Mouse (Mus musculus) heart, embryonic 15.5 days (tissue): ENCODE measurements at regions not wholly inside any gene's neighbourhood (a gene's known extent, or its start where the extent isn't known, plus 50 kb on each side); places are given as distances from the start of the nearest gene placed in this dataset.

ENCODE experiments used
- ATAC-seq: fragments of 200-750 bp; cut with Nextera tagmentation; replicated peaks from 2 replicates; pipeline ENCODE4 v1.8.0; 2017; ENCODE audit warnings: low read depth, moderate TSS enrichment; ENCODE audit not compliant: insufficient number of reproducible peaks, insufficient read depth, low FRiP score
- H3K27ac ChIP-seq: fragments of 300-500 bp; sonication (generic); 2 replicates; pipeline ENCODE4 v1.5.1; 2015; ENCODE audit warnings: mild to moderate bottlenecking, inconsistent platforms
- H3K27me3 ChIP-seq: fragments of 300-500 bp; sonication (generic); 2 replicates; pipeline ENCODE4 v1.6.1; 2015; ENCODE audit warnings: inconsistent platforms
- H3K36me3 ChIP-seq: fragments of 300-500 bp; sonication (generic); 2 replicates; pipeline ENCODE4 v1.6.1; 2015; ENCODE audit warnings: mild to moderate bottlenecking, inconsistent platforms
- H3K4me1 ChIP-seq: fragments of 300-500 bp; sonication (generic); replicated peaks from 2 replicates; pipeline ENCODE4 v1.6.1; 2015; ENCODE audit warnings: inconsistent platforms
- H3K4me2 ChIP-seq: fragments of 300-500 bp; sonication (generic); 2 replicates; pipeline ENCODE4 v1.6.1; 2015; ENCODE audit warnings: inconsistent platforms, mild to moderate bottlenecking, moderate library complexity
- H3K4me3 ChIP-seq: fragments of 300-500 bp; sonication (generic); 2 replicates; pipeline ENCODE4 v1.5.1; 2015; ENCODE audit warnings: mild to moderate bottlenecking, inconsistent platforms
- H3K9ac ChIP-seq: fragments of 300-500 bp; sonication (generic); 2 replicates; pipeline ENCODE4 v1.6.1; 2015; ENCODE audit warnings: mild to moderate bottlenecking, inconsistent platforms
- H3K9me3 ChIP-seq: fragments of 300-500 bp; sonication (generic); replicated peaks from 2 replicates; pipeline ENCODE4 v1.6.1; 2016; ENCODE audit warnings: inconsistent platforms
- WGBS: fragments of 180-500 bp; shearing (Covaris S2); methylation state at CpG from one replicate; pipeline ENCODE4 v1.1.7; 2015; ENCODE audit warnings: mixed read lengths; 5-methylcytosine and 5-hydroxymethylcytosine counted together

GRCm38 (mm10) chr2:180396664-180397377 lies 59.2 kb upstream of the Slco4a1 start:
- no peak for ATAC-seq
- Histone ChIP-seq H3K9me3 (no peaks in the 10 kb centered on the region), H3K4me2 (no peak overlapping the region), H3K9ac (no peak overlapping the region), H3K36me3 (0 out of 2 replicates have a peak, but pooled peaks cover 4% of the 10 kb centered on the region), H3K27me3 (no peaks in the 10 kb centered on the region), H3K27ac (peak overlapping the region; percentile 57), H3K4me3 (no peak overlapping the region), H3K4me1 (peaks cover 79% of the 10 kb centered on the region)
- WGBS = 65% methylated on average over 4 of the region's 4 CpGs

GRCm38 (mm10) chr2:180396211-180396610 lies 59.8 kb upstream of the Slco4a1 start:
- Histone ChIP-seq H3K27ac (peak overlapping the region; percentile 57), H3K27me3 (no peaks in the 10 kb centered on the region)

GRCm38 (mm10) chr2:180395279-180396034 lies 60.6 kb upstream of the Slco4a1 start:
- Histone ChIP-seq H3K4me2 (no peak overlapping the region), H3K9me3 (no peaks in the 10 kb centered on the region), H3K4me1 (peaks cover 84% of the 10 kb centered on the region), H3K27ac (peak overlapping the region; percentile 88), H3K36me3 (0 out of 2 replicates have a peak, but pooled peaks cover 4% of the 10 kb centered on the region), H3K9ac (no peak overlapping the region), H3K4me3 (no peak overlapping the region), H3K27me3 (no peaks in the 10 kb centered on the region)
- no peak for ATAC-seq
- 28% methylated on average over 11 of the region's 11 CpGs for WGBS

More at GRCm38 (mm10) chr2:180396211-180396610, 59.8 kb upstream of the Slco4a1 start:
- no peak for ATAC-seq
- no peak overlapping the region for H3K9ac ChIP-seq
- no peaks in the 10 kb centered on the region for H3K9me3 ChIP-seq
- WGBS = 73% methylated on average over 3 of the region's 3 CpGs
- H3K4me1 ChIP-seq = peaks cover 81% of the 10 kb centered on the region
- H3K36me3 ChIP-seq = 0 out of 2 replicates have a peak, but pooled peaks cover 4% of the 10 kb centered on the region
- H3K4me3 ChIP-seq = no peak overlapping the region
- no peak overlapping the region for H3K4me2 ChIP-seq

GRCm38 (mm10) chr2:180392846-180393700 lies 58.6 kb upstream of the Gata5 start:
- Histone ChIP-seq H3K4me2 (peak overlapping the region; percentile 71), H3K27me3 (no peaks in the 10 kb centered on the region), H3K9me3 (no peaks in the 10 kb centered on the region), H3K4me3 (peak overlapping the region; percentile 37), H3K9ac (peak overlapping the region; percentile 55), H3K27ac (peak overlapping the region; percentile 88), H3K4me1 (peaks cover 64% of the 10 kb centered on the region), H3K36me3 (0 out of 2 replicates have a peak, but pooled peaks cover 4% of the 10 kb centered on the region)
- WGBS = 37% methylated on average over 16 of the region's 16 CpGs
- ATAC-seq = peak; percentile 44

GRCm38 (mm10) chr2:180392298-180392697 lies 57.8 kb upstream of the Gata5 start:
- peak overlapping the region; percentile 71 for H3K4me2 ChIP-seq
- H3K4me1 ChIP-seq = peaks cover 56% of the 10 kb centered on the region
- H3K36me3 ChIP-seq = 0 out of 2 replicates have a peak, but pooled peaks cover 4% of the 10 kb centered on the region
- ATAC-seq = no peak
- H3K27me3 ChIP-seq = peaks cover 3% of the 10 kb centered on the region; the same call in 1 of the 2 replicates
- H3K9ac ChIP-seq = peak overlapping the region; percentile 55
- H3K9me3 ChIP-seq = no peaks in the 10 kb centered on the region
- peak overlapping the region; percentile 37 for H3K4me3 ChIP-seq
- peak overlapping the region; percentile 88 for H3K27ac ChIP-seq
- 70% methylated on average over 6 of the region's 6 CpGs for WGBS

GRCm38 (mm10) chr2:180391349-180391748 lies 56.9 kb upstream of the Gata5 start:
- Histone ChIP-seq H3K36me3 (0 out of 2 replicates have a peak, but pooled peaks cover 3% of the 10 kb centered on the region), H3K27ac (peak overlapping the region; percentile 97), H3K4me1 (peaks cover 49% of the 10 kb centered on the region), H3K4me2 (peak overlapping the region; percentile 71), H3K9me3 (no peaks in the 10 kb centered on the region), H3K27me3 (peaks cover 7% of the 10 kb centered on the region; the same call in 1 of the 2 replicates), H3K4me3 (peak overlapping the region; percentile 73), H3K9ac (peak overlapping the region; percentile 92)
- WGBS = 38% methylated on average over 3 of the region's 3 CpGs
- no peak for ATAC-seq

- Histone ChIP-seq H3K9ac (peak overlapping the region; percentile 92), H3K27ac (peak overlapping the region; percentile 97), H3K4me2 (peak overlapping the region; percentile 71), H3K4me1 (peaks cover 40% of the 10 kb centered on the region), H3K4me3 (peak overlapping the region; percentile 73), H3K9me3 (no peaks in the 10 kb centered on the region), H3K36me3 (no peaks in the 10 kb centered on the region), H3K27me3 (peaks cover 9% of the 10 kb centered on the region; the same call in 1 of the 2 replicates)
- WGBS = 34% methylated on average over 15 of the region's 15 CpGs
- no peak for ATAC-seq
Observed at GRCm38 (mm10) chr2:180390216-180390996, 55.9 kb upstream of the Gata5 start.

- Histone ChIP-seq H3K27me3 (peaks cover 12% of the 10 kb centered on the region; the same call in 1 of the 2 replicates), H3K9me3 (no peaks in the 10 kb centered on the region), H3K4me1 (peaks cover 37% of the 10 kb centered on the region), H3K27ac (peak overlapping the region; percentile 97), H3K9ac (peak overlapping the region; percentile 92), H3K36me3 (no peaks in the 10 kb centered on the region), H3K4me3 (peak overlapping the region; percentile 73), H3K4me2 (peak overlapping the region; percentile 71)
- ATAC-seq = no peak
- 10% methylated on average over 2 of the region's 2 CpGs for whole genome bisulfite sequencing
Observed at GRCm38 (mm10) chr2:180389486-180389885, 55.0 kb upstream of the Gata5 start.

- Histone ChIP-seq H3K9me3 (no peaks in the 10 kb centered on the region), H3K27me3 (peaks cover 12% of the 10 kb centered on the region; the same call in 1 of the 2 replicates), H3K4me1 (peaks cover 37% of the 10 kb centered on the region), H3K27ac (peak overlapping the region; percentile 97), H3K9ac (peak overlapping the region; percentile 92), H3K4me2 (peak overlapping the region; percentile 71), H3K36me3 (no peaks in the 10 kb centered on the region), H3K4me3 (peak overlapping the region; percentile 73)
- WGBS = 35% methylated on average over 12 of the region's 12 CpGs
- ATAC-seq = no peak
Observed at GRCm38 (mm10) chr2:180389013-180389412, 54.5 kb upstream of the Gata5 start.

- peak overlapping the region; percentile 92 for H3K9ac ChIP-seq
- peaks cover 12% of the 10 kb centered on the region; the same call in 1 of the 2 replicates for H3K27me3 ChIP-seq
Observed at GRCm38 (mm10) chr2:180388122-180388521, 53.6 kb upstream of the Gata5 start.

More at GRCm38 (mm10) chr2:180388122-180388521, 53.6 kb upstream of the Gata5 start:
- 39% methylated on average over 5 of the region's 5 CpGs for WGBS
- no peak for ATAC-seq
- H3K4me1 ChIP-seq = peaks cover 28% of the 10 kb centered on the region
- peak overlapping the region; percentile 71 for H3K4me2 ChIP-seq
- no peaks in the 10 kb centered on the region for H3K9me3 ChIP-seq
- H3K27ac ChIP-seq = peak overlapping the region; percentile 97
- no peaks in the 10 kb centered on the region for H3K36me3 ChIP-seq
- peak overlapping the region; percentile 73 for H3K4me3 ChIP-seq
